Mouse (Mus musculus): ENCODE data around the gene Pde10a.

GRCm38 (mm10) chr17:8484246-8484645 is 40.9 kb upstream of the Pde10a start:
- no peak for TF ChIP-seq POLR2A (IDR thresholded peaks at IDR 0.05; ENCODE audit: insufficient read depth, low read depth, low read length)
- no peak for TF ChIP-seq CTCF (IDR thresholded peaks at IDR 0.05)
